Mouse (Mus musculus): ENCODE measurements at regions not wholly inside any gene's neighbourhood (a gene's known extent, or its start where the extent isn't known, plus 50 kb on each side); places are given as distances from the start of the nearest gene placed in this dataset.

DNA sequence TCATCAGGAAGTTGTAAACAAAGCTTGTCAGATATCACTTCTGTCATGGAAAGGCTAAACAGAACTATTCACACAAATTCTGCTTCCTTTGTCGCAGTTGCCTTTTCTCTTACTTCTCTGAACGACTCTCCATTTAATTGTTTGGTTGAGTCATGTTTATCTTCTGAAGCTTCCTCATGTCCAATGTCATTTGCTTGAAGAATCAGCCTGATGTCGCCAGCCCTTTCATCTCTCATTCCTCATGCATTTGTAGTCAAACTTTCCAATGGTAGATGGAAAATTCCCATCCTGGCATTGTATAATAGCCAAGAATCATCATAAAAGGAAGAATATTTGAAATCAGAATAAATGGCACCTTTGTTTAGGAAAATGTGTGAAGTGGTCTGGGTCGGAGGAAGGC, 225.6 kb upstream of the Pde3a start:
- DNase-seq (ENCODE audit: low spot score in 2 of 2): no peak

DNA sequence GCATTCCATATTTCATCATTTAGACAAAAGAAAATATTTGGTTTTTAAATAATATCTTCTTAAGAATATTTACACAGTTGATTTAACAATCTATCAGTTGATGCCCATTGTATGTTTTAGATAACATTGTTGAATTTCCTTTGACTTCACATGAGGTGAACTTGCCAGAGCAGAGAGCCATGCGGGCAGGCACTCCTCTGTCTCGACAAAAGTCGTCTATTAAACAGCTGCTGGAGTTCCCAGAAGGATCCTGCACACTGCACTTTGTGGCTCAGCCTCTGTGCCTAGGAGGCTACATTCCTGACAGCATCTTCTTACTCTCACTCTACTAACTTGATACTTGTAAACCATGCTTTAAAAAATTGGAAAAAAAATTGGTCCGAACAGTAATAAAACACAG, 221.7 kb upstream of the Pde3a start:
- no peak for DNase-seq (ENCODE audit: low spot score in 2 of 2)

DNA sequence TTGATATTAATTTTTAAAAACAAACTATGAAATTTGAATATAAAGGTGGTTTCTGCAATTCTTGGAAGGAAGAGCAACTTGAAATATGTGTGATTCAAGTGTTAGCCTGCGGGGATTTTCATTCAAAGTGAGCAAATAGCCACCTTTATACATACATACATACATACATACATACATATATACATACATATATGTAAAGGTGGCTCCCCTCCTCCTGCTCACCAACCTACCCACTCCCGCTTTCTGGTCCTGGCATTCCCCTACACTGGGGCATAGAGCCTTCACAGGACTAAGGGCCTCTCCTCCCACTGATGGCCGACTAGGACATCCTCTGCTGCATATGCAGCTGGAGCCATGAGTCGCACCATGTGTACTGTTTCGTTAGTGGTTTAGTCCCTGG, 221.3 kb upstream of the Pde3a start:
- DNase-seq (ENCODE audit: low spot score in 2 of 2): no peak

DNA sequence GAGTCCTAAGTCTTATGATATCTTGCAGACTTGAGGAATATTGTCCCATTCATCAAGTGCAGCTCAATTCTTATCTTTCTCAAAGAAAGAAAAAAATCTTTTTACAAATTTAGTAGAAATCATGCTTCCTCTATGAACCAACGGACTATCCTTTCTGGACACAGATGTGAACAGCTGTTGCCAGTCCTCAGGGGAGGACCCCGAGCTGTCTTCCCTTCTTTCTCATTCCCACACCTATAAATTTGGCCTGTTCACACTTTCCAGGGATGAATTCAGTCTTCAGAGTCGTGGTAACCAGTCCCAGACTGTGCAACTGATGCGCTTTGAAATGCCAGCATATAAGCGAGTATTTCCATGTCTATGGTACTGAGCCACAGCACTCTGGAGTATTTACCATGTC, 214.2 kb upstream of the Pde3a start:
- no peak for DNase-seq (ENCODE audit: low spot score in 2 of 2)

DNA sequence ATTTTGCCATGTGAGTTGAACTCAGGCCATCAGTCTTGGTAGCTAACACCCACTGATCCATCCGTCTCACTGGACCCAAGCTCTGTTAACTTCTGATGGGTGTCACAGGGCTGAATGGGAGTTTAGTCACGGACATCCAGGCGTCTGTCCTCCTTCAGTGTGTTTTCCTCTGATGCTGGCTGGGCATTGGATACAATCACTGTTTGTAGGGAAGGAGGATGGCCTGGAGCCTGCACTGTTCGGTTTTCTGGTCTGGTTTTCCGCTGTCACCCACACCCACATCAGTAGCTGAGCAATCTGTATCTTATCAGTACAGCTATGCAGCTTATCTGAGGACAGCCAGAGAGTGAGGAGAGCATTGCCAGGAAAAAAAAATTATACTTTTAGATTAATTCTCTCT, 207.7 kb upstream of the Pde3a start:
- no peak for DNase-seq (ENCODE audit: low spot score in 2 of 2)

DNA sequence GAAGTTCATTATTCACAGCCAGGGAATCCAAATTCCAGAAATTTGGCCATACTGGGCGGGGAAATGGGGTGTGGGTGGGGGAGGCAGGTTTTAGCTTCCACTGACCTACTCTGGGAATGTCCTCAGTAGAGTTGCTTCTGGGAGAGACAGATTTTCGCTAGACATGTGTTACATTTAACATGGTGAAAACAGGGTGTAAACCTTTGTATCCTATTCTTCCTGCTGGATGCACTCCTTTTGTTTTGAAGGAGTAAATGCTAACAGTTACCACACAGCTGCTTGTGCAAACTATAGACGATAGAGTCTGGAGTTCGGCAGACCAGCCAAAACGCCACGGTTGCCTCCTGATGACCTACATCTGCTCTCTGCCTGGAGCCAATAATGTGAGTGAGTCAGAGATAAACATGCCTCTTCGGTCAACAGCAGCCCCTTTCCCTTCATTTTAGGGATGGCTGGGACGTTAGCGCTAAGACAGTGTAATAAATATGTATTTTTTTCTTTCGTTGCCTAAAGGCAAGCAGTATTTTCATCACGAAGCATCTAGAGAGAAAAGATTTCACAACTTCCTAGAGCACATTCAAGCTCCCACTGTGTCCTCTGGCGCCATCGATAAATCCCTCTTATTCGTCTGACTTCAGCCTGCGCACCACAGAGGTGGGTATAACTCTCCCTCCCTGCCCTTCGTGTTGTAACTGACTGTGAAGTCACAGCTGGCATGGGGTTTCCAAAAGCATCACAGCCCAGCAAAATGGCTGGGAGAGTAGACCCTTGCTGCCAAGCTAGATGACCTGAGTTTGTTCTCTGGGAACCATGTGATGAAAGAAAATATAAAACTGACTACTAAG, 207.1 kb upstream of the Pde3a start:
- DNase-seq (ENCODE audit: low spot score in 2 of 2): no peak

DNA sequence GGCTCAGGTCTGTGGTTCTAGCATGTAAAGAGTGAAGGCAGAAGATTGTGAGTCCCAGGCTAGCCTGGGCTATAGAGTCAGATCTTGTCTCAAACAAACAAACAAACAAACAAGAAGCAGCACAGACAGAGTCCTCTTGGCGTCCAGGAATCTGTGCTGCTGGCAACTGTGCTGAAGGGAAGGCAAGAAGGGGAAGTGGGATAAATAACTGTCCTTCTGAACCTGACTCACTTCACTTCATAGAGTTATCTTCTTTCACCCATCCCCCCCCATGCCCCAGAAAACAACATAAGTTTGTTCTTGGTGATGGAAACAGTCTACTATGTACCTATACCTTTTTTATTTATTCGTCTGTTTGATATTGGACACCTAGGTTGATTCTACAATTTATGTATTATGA, 200.8 kb upstream of the Pde3a start:
- DNase-seq (ENCODE audit: low spot score in 2 of 2): no peak

DNA sequence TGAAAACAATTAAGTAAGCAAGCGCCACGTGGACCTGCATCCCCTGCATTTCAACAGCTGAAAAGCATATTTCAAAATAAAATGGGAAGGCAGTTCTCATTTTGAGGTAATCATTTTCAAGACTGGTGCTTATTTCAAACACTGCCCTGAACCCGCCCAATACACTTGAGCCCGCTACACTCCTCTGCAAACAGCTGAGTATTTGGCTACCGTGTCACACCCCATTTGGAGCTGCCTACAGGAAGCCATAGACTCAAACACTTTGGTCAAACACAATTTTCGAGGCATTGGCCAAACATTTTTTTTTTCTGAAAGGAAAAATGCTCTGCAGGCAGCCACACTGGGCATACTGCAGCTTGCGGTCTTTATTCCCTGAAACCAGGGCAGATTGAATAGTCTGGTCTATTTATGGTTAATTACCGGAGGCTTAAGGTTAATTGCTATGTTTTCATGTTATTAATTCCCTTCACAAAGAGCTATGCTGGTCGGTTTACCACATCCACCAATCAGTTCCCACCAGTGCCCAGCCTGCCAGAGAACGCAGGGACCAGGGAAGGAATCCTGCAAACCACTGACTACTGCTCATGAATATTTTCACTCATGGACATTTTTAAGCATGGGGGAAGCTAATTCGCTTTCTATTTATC, 198.9 kb upstream of the Pde3a start:
- DNase-seq (ENCODE audit: low spot score in 2 of 2): no peak

DNA sequence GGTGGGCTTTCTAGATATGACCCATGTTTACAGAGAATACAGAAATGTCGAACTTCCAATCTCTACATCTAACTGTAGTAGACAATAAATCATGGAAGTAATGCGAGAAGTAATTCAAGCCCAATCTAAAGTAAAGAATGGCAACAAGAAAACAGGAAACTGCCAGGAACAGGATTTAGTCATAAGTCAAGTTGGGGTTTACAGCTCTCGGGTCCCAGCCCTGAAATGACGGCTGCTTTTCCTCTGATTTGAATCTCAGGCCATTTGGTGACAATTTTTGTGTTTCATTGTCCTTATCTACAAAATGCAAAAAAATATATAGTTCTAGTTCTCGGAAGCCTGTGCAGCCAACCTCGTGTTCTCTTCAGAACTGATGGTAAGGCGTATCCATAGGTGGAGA, 195.0 kb upstream of the Pde3a start:
- DNase-seq (ENCODE audit: low spot score in 2 of 2): no peak

DNA sequence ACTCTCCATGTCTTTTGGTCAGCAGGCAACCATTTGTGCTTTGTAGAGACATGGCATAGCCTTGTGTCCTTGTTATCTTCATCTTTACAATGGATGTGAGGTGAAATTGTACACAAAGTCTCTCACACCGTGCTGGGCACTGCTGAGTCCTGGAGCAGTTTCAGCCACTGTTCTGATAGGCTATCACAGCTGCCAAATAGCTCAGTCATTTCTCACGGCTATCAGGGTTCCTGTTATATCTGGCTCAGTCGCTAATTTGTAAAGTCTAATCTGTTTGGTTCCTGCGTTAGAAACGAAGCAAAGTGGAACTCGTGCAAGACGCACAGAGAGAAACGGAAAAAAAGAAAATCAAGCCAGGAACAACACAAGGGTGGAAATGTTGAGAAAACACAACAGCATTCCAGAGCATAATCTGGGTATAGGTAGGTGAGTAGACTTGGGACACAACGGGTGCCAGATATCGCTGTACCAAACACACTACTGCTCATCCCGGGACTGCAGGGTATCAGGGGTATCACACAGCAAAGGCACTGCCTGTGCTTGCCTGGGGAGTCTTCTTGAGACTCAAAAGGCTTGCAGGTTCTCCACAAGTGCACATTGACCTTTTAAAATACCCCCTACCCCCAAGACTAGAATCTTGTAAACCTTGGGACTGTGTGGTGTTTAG, 189.7 kb upstream of the Pde3a start:
- DNase-seq (ENCODE audit: low spot score in 2 of 2): no peak

DNA sequence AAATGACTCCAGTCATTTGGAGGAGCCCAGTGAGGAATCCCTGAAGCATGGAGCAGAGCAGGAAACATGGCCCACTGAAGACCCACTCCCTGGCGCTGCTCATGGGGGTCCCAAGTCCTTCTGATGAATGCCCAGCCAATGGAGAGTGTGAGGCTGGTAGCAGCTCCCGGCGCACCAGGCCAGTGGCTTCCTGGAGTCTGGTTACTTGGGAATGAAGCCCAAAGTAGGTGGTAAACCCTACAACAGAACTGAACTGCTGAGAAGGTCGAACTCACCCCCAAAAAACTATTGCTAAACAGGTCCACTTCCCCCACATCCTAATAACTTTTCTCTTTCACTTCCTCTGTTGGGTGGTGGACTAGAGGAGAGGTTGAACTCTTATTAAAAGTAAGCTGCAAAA, 183.3 kb upstream of the Pde3a start:
- DNase-seq (ENCODE audit: low spot score in 2 of 2): no peak

DNA sequence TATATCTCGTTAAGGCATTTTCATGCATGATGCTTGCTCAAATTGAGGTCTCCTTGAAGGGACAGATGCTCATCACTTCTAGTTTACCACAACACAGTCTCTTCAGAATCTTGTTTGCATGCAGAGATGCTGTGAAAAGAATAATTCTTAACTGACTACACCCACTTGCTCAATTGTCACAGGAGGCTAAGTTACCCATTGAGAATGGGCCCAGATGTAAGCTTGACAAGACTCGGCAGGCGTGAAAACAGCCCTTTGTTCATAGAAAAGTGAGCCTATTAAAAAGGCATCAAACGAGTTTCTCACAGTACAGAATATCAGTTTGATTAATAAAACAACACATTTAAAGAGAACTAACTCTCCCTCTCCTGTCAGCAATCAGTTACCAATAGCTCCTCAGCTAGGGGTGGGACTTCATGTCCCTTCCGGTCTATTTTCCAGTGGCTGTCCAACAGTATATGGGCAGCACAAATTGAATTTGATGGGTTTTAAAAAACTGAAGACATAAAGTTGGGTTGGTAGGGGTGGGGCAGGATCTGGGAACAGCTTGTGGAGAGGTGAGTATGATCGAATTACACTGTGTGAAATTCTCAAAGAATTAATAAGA, 180.1 kb upstream of the Pde3a start:
- DNase-seq (ENCODE audit: low spot score in 2 of 2): no peak

DNA sequence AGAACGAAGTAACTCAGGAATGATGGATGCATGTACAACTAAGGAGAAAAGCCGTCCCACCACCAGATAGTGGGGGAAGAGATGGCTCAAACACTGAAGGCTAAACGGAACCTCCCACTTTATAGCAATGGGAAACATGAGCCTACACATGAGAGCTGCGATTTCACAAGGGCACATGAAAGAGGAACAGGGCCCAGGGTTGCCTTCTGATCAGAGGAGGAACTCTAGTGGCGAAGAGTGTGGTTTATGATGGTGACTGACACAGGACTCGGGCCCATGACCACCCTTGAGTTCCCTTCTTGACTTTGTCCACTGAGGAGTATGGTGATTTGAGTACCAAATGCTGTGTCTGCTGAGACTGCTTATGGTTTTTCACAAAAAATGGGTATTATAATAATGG, 179.2 kb upstream of the Pde3a start:
- no peak for DNase-seq (ENCODE audit: low spot score in 2 of 2)

DNA sequence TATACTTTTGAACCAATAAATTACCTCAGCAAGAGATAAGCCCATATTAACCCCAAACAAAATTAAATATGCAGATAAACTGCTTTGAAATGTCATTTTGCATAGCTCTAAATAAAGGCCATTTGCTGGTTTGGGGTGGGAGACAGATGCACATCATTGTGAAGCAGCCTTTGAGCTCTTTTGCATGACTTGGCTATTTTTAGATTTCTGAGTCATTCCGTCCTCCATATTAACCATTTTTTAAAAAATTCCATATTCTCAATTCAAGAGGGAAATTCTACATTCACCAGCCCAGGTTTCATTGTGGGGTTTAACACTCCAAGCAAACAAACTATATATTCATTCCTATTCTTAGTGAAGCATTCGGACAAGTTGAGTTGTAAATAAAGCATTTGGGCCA, 177.6 kb upstream of the Pde3a start:
- DNase-seq (ENCODE audit: low spot score in 2 of 2): no peak

DNA sequence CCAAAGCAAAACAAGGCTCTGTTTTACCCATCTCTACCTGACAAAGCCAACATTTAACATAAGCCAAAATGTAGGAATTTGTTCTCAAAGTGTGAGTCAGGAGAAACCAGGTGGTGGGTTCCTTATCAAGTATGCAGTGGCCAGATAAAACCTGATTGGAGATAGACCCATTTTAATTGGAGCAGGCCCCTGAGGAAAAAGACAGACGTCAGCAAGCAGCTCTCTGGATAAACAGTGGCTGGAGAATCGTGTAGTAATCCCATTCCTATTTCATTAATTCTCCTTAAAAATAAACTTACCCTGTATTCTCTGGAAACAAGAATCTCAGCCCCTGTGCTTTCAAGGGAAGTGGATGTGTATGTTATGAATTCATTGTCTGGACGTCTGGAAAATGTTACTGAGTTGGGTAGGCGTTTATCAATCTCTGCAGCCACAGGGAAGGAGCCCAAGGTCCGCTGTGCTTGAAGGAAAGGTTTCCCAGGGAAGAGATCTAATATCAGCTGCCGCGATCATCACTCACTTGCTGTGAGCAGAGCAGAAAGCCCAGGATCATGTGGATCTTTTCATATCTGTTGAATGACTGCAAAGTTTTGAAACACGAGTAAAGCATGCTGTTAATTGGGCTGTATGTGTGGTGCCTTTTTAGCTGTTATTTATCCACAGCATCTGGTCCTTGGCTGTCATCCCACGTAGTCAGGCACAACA, 157.8 kb upstream of the Pde3a start:
- DNase-seq (ENCODE audit: low spot score in 2 of 2): no peak

DNA sequence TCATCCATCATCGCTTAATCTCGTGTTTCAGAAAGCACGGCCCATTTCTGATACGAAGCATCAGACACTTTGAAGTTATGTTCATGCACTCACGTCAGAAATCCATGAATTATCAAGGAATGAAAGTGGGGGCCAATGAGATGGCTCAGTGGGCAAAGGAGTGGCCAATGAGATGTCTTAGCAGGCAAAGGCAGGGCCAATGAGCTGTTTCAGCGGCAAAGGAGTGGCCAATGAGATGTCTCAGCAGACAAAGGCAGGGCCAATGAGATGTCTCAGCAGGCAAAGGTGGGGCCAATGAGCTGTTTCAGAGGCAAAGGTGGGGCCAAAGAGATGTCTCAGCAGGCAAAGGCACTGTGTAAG, 157.3 kb upstream of the Pde3a start:
- DNase-seq (ENCODE audit: low spot score in 2 of 2): no peak

DNA sequence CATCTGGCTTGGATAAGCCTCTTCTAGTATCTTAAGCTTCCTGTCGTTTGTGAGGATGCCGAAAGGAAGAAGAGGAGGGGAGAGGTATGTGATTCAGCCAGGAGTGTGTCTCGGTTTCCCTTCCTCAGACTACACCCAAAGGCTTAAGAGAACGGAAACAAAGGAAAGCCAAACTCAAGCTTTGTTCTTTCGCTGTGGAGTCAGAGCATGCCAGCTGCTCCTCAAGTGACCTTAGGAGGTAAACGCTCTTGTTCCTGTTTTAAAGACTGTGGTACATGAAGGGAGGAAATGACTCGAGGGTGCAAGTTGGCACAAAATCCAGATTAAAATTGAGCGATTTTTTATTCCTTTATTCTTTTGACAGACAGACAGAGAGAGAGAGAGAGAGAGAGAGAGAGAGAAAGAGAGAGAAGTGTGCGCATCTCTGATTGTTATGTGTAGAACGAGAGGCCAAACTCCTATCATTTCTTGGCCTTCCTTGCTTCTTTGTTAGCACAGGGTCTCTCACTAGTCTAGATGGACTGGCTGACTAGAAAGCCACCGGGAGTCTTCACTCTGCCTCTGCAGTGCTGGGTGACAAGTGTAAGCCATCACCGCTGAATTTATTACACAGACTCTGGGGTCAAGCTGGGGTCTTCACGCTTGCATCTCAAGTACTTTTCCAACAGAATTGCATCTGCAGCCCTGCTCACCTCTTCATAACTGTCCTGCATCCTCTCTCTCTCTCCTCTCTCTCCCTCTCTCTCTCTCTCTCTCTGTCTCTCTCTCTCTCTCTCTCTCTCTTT, 151.5 kb upstream of the Pde3a start:
- DNase-seq (ENCODE audit: low spot score in 2 of 2): no peak

DNA sequence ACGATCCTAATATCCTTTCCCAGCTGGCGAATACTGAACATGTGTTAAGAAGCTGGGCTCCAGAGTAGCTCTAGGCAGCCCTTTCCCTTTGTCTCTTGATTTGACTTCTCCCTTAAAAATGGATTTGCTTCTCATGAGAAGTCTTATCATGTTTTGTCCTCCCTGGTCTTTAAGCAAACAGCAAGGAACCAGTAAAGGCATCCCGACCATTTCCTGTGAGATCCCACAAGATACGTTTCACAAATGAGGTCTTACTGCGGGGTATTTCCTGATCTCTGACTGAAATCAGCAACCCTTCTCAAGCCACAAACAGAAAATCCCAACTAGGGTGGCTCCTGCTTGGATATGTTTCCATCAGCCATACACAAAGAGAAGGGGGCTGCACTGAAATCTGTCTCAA, 130.8 kb upstream of the Pde3a start:
- DNase-seq (ENCODE audit: low spot score in 2 of 2): no peak

DNA sequence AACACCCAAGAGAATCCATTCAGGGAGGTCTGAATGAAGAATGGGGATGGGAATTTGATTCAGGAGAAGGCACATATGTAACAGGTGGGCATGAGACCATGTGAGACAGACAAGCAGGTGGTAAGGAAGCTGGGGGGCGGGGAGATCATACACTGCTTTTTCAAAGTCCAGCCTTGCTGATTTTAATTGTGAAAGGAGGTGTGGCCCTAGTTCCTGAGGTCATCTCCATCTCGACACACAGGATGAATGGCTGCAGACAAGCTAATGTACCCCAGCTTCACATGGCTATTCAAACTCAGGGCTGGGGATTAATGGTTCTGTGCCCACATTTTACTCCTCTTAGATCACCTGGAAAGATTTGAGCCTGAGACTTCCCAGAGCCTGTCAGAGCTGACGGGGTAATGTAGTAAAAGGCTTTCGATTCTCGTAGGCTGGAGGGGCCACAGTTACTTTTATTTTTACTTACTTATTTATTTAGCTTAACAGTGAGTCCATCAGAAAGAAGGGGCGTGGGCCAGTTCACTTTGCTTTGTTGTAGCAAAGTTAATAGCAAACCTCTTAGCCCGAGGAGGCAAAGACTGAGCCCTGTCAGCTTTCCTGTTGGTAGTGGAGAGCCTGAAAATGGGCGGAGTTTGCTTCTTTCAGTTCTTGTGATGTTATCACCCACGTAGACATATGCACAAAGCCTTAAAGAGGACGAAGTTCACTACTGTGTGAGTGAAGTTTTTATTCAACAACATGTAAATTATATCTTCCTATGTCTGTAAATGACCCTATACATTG, 122.3 kb upstream of the Pde3a start:
- no peak for DNase-seq (ENCODE audit: low spot score in 2 of 2)

DNA sequence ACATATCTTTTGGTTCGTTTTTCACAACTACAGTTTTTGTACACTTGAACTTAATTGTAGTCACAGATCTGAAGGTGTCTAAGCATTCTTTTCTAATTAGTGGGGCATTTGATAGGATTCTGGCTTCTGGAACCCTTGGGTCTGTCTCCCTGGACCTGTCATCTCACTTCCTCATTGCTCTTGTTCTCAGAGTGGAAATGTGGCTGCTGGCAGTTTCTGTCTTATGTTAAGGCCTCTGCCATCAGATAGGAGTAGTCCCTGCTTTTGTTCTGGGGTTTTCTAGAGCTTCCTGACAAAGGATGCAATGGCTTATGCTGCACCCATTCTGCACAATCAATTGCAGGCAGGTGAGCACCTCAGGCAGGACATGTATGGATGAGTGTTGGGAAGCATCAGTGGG, 119.5 kb upstream of the Pde3a start:
- no peak for DNase-seq (ENCODE audit: low spot score in 2 of 2)

DNA sequence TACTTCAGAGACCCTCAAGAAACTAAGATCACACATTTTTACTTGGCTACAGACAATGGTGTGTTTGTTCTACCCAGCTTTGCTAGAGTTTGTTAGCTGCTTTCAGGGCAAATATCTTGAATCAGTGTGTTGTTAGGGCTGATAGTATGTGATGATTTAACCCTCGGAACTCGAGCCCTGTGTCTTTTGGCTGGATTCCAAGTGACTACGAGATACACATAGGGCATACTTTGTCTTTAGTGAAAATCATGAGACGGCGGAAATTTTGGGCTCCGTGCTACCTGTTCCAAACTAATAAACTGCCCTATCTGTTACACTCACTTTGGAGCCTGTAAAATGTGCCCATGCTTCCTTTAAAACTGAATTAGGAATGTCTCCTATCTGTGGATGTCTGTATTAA, 114.9 kb upstream of the Pde3a start:
- DNase-seq (ENCODE audit: low spot score in 2 of 2): no peak
